Mouse (Mus musculus): ENCODE data around the gene Hoxb5. TPM values are rescaled to one million over a fixed set of nuclear protein-coding genes. Genes with fewer than 3 reads are reported as not detected.

Gene Hoxb5
- polyA plus RNA-seq, 1 experiment: not detected

GRCm38 (mm10) chr11:96294245-96295091, 8.7 kb upstream of the Hoxb5 start:
- no peak for TF ChIP-seq EP300 (IDR thresholded peaks at IDR 0.05; ENCODE audit: insufficient read depth, low read depth, low read length)
- TF ChIP-seq CTCF (IDR thresholded peaks at IDR 0.05; ENCODE audit: low read depth, low read length): peak; percentile 70
- Histone ChIP-seq H3K36me3 (ENCODE audit: control insufficient read depth, insufficient read depth, low read length, poor library complexity, severe bottlenecking) (no peaks in the 10 kb centered on the region), H3K9ac (ENCODE audit: low read depth, poor library complexity, severe bottlenecking) (no peak overlapping the region), H3K27ac (ENCODE audit: insufficient read depth, low read length) (no peak overlapping the region), H3K27me3 (ENCODE audit: control insufficient read depth, insufficient read depth, low read length, poor library complexity, severe bottlenecking) (peaks cover 79% of the 10 kb centered on the region), H3K4me3 (ENCODE audit: low read depth, low read length) (no peak overlapping the region), H3K9me3 (replicated peaks; ENCODE audit: control insufficient read depth, insufficient read depth, low read length, poor library complexity, severe bottlenecking) (no peaks in the 10 kb centered on the region), H3K4me1 (ENCODE audit: control insufficient read depth, insufficient read depth, low read length) (no peaks in the 10 kb centered on the region)

GRCm38 (mm10) chr11:96295092-96295835, 7.9 kb upstream of the Hoxb5 start:
- Histone ChIP-seq H3K27ac (ENCODE audit: insufficient read depth, low read length) (no peak overlapping the region), H3K36me3 (ENCODE audit: control insufficient read depth, insufficient read depth, low read length, poor library complexity, severe bottlenecking) (no peaks in the 10 kb centered on the region), H3K9me3 (replicated peaks; ENCODE audit: control insufficient read depth, insufficient read depth, low read length, poor library complexity, severe bottlenecking) (no peaks in the 10 kb centered on the region), H3K4me1 (ENCODE audit: control insufficient read depth, insufficient read depth, low read length) (no peaks in the 10 kb centered on the region), H3K9ac (ENCODE audit: low read depth, poor library complexity, severe bottlenecking) (no peak overlapping the region), H3K4me3 (ENCODE audit: low read depth, low read length) (no peak overlapping the region), H3K27me3 (ENCODE audit: control insufficient read depth, insufficient read depth, low read length, poor library complexity, severe bottlenecking) (peaks cover 81% of the 10 kb centered on the region)
- TF ChIP-seq POLR2A (IDR thresholded peaks at IDR 0.05; ENCODE audit: insufficient read depth, low read length) (no peak), EP300 (IDR thresholded peaks at IDR 0.05; ENCODE audit: insufficient read depth, low read depth, low read length) (no peak), CTCF (IDR thresholded peaks at IDR 0.05; ENCODE audit: low read depth, low read length) (no peak)

DNA sequence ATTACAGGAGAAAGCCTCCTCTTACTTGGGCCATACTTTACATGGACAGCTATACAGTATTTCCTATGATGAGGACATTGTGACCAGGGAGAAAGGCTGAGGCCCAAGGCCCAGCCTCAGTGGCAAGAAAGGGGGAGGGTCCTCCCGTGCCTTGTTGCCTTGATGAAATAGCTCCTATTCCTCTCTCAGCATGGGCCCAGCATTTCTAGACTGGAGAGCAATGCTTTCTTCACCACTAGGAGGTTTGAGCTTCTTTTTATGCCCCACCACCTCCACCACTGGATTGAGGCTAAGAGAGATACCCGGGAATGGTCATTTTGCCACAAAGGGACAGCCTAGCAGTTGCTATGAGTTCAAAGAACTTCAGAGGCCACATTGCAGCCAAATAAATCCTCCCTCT, 6.1 kb upstream of the Hoxb5 start:
- H3K27ac ChIP-seq (ENCODE audit: insufficient read depth, low read length): no peak overlapping the region
- H3K4me1 ChIP-seq (ENCODE audit: control insufficient read depth, insufficient read depth, low read length): no peaks in the 10 kb centered on the region
- peaks cover 86% of the 10 kb centered on the region for H3K27me3 ChIP-seq (ENCODE audit: control insufficient read depth, insufficient read depth, low read length, poor library complexity, severe bottlenecking)
- H3K36me3 ChIP-seq (ENCODE audit: control insufficient read depth, insufficient read depth, low read length, poor library complexity, severe bottlenecking): no peaks in the 10 kb centered on the region
- H3K4me3 ChIP-seq (ENCODE audit: low read depth, low read length): no peak overlapping the region
- TF ChIP-seq POLR2A (IDR thresholded peaks at IDR 0.05; ENCODE audit: insufficient read depth, low read length) (no peak), CTCF (IDR thresholded peaks at IDR 0.05; ENCODE audit: low read depth, low read length) (no peak), EP300 (IDR thresholded peaks at IDR 0.05; ENCODE audit: insufficient read depth, low read depth, low read length) (no peak)
- no peak overlapping the region for H3K9ac ChIP-seq (ENCODE audit: low read depth, poor library complexity, severe bottlenecking)
- no peaks in the 10 kb centered on the region for H3K9me3 ChIP-seq (replicated peaks; ENCODE audit: control insufficient read depth, insufficient read depth, low read length, poor library complexity, severe bottlenecking)

DNA sequence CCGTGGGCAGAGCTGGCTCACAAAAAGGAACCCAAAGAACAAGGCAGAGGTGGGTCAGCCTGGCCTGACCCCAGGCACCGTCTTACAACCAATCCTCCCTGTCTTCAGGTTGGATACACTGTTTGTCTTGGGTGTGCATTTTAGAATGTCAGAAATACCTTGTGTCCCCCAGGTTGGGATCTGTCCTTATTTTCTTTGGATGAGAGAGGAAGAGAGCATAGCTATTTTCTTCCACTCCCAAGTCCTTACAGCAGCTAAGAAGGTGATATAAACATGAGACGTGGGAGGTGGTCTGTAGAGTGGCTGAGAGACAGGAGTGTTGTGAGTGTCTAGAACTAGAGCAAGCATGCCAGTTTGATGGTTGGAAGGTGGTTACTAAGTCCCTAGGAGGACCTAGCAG, 5.7 kb upstream of the Hoxb5 start:
- TF ChIP-seq CTCF (IDR thresholded peaks at IDR 0.05; ENCODE audit: low read depth, low read length) (no peak), EP300 (IDR thresholded peaks at IDR 0.05; ENCODE audit: insufficient read depth, low read depth, low read length) (no peak), POLR2A (IDR thresholded peaks at IDR 0.05; ENCODE audit: insufficient read depth, low read length) (no peak)
- Histone ChIP-seq H3K9me3 (replicated peaks; ENCODE audit: control insufficient read depth, insufficient read depth, low read length, poor library complexity, severe bottlenecking) (no peaks in the 10 kb centered on the region), H3K4me3 (ENCODE audit: low read depth, low read length) (no peak overlapping the region), H3K36me3 (ENCODE audit: control insufficient read depth, insufficient read depth, low read length, poor library complexity, severe bottlenecking) (no peaks in the 10 kb centered on the region), H3K4me1 (ENCODE audit: control insufficient read depth, insufficient read depth, low read length) (no peaks in the 10 kb centered on the region), H3K9ac (ENCODE audit: low read depth, poor library complexity, severe bottlenecking) (no peak overlapping the region), H3K27me3 (ENCODE audit: control insufficient read depth, insufficient read depth, low read length, poor library complexity, severe bottlenecking) (peaks cover 86% of the 10 kb centered on the region), H3K27ac (ENCODE audit: insufficient read depth, low read length) (no peak overlapping the region)

- H3K27me3 ChIP-seq (ENCODE audit: control insufficient read depth, insufficient read depth, low read length, poor library complexity, severe bottlenecking): peaks cover 82% of the 10 kb centered on the region
Observed at GRCm38 (mm10) chr11:96297968-96298635, 5.0 kb upstream of the Hoxb5 start.

More at GRCm38 (mm10) chr11:96297968-96298635, 5.0 kb upstream of the Hoxb5 start:
- TF ChIP-seq CTCF (IDR thresholded peaks at IDR 0.05; ENCODE audit: low read depth, low read length) (no peak), POLR2A (IDR thresholded peaks at IDR 0.05; ENCODE audit: insufficient read depth, low read length) (no peak), EP300 (IDR thresholded peaks at IDR 0.05; ENCODE audit: insufficient read depth, low read depth, low read length) (no peak)
- no peak overlapping the region for H3K27ac ChIP-seq (ENCODE audit: insufficient read depth, low read length)
- no peaks in the 10 kb centered on the region for H3K4me1 ChIP-seq (ENCODE audit: control insufficient read depth, insufficient read depth, low read length)
- no peak overlapping the region for H3K9ac ChIP-seq (ENCODE audit: low read depth, poor library complexity, severe bottlenecking)
- H3K9me3 ChIP-seq (replicated peaks; ENCODE audit: control insufficient read depth, insufficient read depth, low read length, poor library complexity, severe bottlenecking): no peaks in the 10 kb centered on the region
- H3K4me3 ChIP-seq (ENCODE audit: low read depth, low read length): no peak overlapping the region
- H3K36me3 ChIP-seq (ENCODE audit: control insufficient read depth, insufficient read depth, low read length, poor library complexity, severe bottlenecking): no peaks in the 10 kb centered on the region
